Mouse (Mus musculus) ovary, postnatal 10 days (tissue): ENCODE measurements at regions not wholly inside any gene's neighbourhood (a gene's known extent, or its start where the extent isn't known, plus 50 kb on each side); places are given as distances from the start of the nearest gene placed in this dataset.
"Not testable (repeated sequence)": the region's sequence is repeated elsewhere in the genome, so short reads cannot be mapped to it uniquely, and the experiment has no call there.

Experiments used
- DNase-seq: peaks from one replicate; pipeline ENCODE4 v3.0.0; 2022; ENCODE audit warnings: low spot score

- DNase-seq, result peak; percentile 41
Measured at GRCm38 (mm10) chr13:74563483-74564330, 69.9 kb upstream of the Zfp825 start.

- DNase-seq, result not testable (repeated sequence)
Measured at GRCm38 (mm10) chr13:74564331-74564727, 70.5 kb upstream of the Zfp825 start.

GRCm38 (mm10) chr13:74569967-74570366 lies 69.4 kb upstream of the Erap1 start:
- DNase-seq, result not testable (repeated sequence)
